Mouse (Mus musculus) adrenal gland, adult 8-10 months (tissue): ENCODE measurements at regions not wholly inside any gene's neighbourhood (a gene's known extent, or its start where the extent isn't known, plus 50 kb on each side); places are given as distances from the start of the nearest gene placed in this dataset.

ENCODE experiments used
- DNase-seq: peaks from one replicate; pipeline ENCODE4 v3.0.0; 2022

GRCm38 (mm10) chr1:88575917-88576669 lies 66.2 kb upstream of the Glrp1 start:
- DNase-seq, result no peak

GRCm38 (mm10) chr1:88575291-88575690 lies 65.4 kb upstream of the Glrp1 start:
- no peak for DNase-seq

GRCm38 (mm10) chr1:88572161-88572560 lies 62.3 kb upstream of the Glrp1 start:
- DNase-seq, result no peak

- DNase-seq, result no peak
Measured at GRCm38 (mm10) chr1:88568447-88569053, 58.7 kb upstream of the Glrp1 start.

- DNase-seq, result no peak
Measured at GRCm38 (mm10) chr1:88567198-88567597, 57.3 kb upstream of the Glrp1 start.

GRCm38 (mm10) chr1:88566426-88566825 lies 56.6 kb upstream of the Glrp1 start:
- DNase-seq, result no peak

- no peak for DNase-seq
Measured at GRCm38 (mm10) chr1:88564825-88565224, 55.0 kb upstream of the Glrp1 start.

- peak; percentile 73 for DNase-seq
Measured at GRCm38 (mm10) chr1:88562361-88562760, 52.5 kb upstream of the Glrp1 start.

GRCm38 (mm10) chr1:88560771-88561170 lies 50.9 kb upstream of the Glrp1 start:
- DNase-seq, result no peak
